Mouse (Mus musculus): Measurements from ENCODE around the gene Cldn15. TPM values are rescaled to one million over a fixed set of nuclear protein-coding genes. Genes with fewer than 3 reads are reported as not detected.
"Not testable (repeated sequence)": the region's sequence is repeated elsewhere in the genome, so short reads cannot be mapped to it uniquely, and the experiment has no call there.

Gene Cldn15
- total RNA-seq, 1 experiment from 2014 or later = 13.5 TPM

GRCm38 (mm10) chr5:136949551-136950336 lies 16.7 kb upstream of the Cldn15 start:
- not testable (repeated sequence) for DNase-seq

- no peak for DNase-seq
These were observed 15.9 kb upstream of the Cldn15 start for GRCm38 (mm10) chr5:136950521-136950920.

GRCm38 (mm10) chr5:136952153-136952552 lies 14.3 kb upstream of the Cldn15 start:
- no peak for DNase-seq

- DNase-seq = peak; percentile 99
These were observed 13.4 kb upstream of the Cldn15 start, which contains the start of gene Fis1 for GRCm38 (mm10) chr5:136953015-136953414. Fis1 (plus strand) TSS chr5:136953275.

GRCm38 (mm10) chr5:136953440-136953951 lies 12.9 kb upstream of the Cldn15 start:
- peak; percentile 64 for DNase-seq

- no peak for DNase-seq
These were observed 10.8 kb upstream of the Cldn15 start for GRCm38 (mm10) chr5:136955622-136956021.

- DNase-seq = no peak
These were observed 9.2 kb upstream of the Cldn15 start for GRCm38 (mm10) chr5:136957250-136957649.

GRCm38 (mm10) chr5:136958991-136959605 lies 7.3 kb upstream of the Cldn15 start:
- DNase-seq = no peak

- DNase-seq = no peak
These were observed 6.4 kb upstream of the Cldn15 start for GRCm38 (mm10) chr5:136960053-136960452.

- peak; percentile 43 for DNase-seq
These were observed 5.0 kb upstream of the Cldn15 start for GRCm38 (mm10) chr5:136961334-136961982.

GRCm38 (mm10) chr5:136961983-136962461 lies 4.4 kb upstream of the Cldn15 start:
- DNase-seq = peak; percentile 93

- DNase-seq = peak; percentile 90
These were observed 3.9 kb upstream of the Cldn15 start for GRCm38 (mm10) chr5:136962501-136962900.

GRCm38 (mm10) chr5:136962966-136963540 lies 3.4 kb upstream of the Cldn15 start:
- no peak for DNase-seq

GRCm38 (mm10) chr5:136965210-136965609 lies 1.2 kb upstream of the Cldn15 start:
- DNase-seq = no peak

- no peak for DNase-seq
These were observed 730 bp upstream of the Cldn15 start for GRCm38 (mm10) chr5:136965686-136966085.

GRCm38 (mm10) chr5:136966861-136967455 lies 542 bp downstream of the Cldn15 start:
- no peak for DNase-seq

- peak; percentile 79 for DNase-seq
These were observed 1.2 kb downstream of the Cldn15 start for GRCm38 (mm10) chr5:136967592-136967991.

GRCm38 (mm10) chr5:136970703-136971102 lies 4.3 kb downstream of the Cldn15 start:
- DNase-seq = peak; percentile 90

- no peak for DNase-seq
These were observed 7.3 kb downstream of the Cldn15 start for GRCm38 (mm10) chr5:136973670-136974069.

GRCm38 (mm10) chr5:136977769-136978168 lies 11.4 kb downstream of the Cldn15 start:
- DNase-seq = no peak

GRCm38 (mm10) chr5:136979762-136980161 lies 13.3 kb downstream of the Cldn15 start:
- no peak for DNase-seq

GRCm38 (mm10) chr5:136980974-136981373 lies 14.6 kb downstream of the Cldn15 start:
- no peak for DNase-seq

Data from adrenal gland, postnatal 14 days (tissue).